Mouse (Mus musculus): Measurements from ENCODE around the gene Arih2. TPM values are rescaled to one million over a fixed set of nuclear protein-coding genes. Genes with fewer than 3 reads are reported as not detected.
A peak's percentile ranks its signal among the peaks of the same experiment; 100 is the strongest.
"Not testable (repeated sequence)": the region's sequence is repeated elsewhere in the genome, so short reads cannot be mapped to it uniquely, and the experiment has no call there.

The Arih2 gene
- total RNA-seq, 2 experiments from 2014 or later, result 60.7 to 76.7 TPM

- DNase-seq, result no peak
These were observed 615 bp upstream of the Arih2 start for GRCm38 (mm10) chr9:108649561-108650440.

DNA sequence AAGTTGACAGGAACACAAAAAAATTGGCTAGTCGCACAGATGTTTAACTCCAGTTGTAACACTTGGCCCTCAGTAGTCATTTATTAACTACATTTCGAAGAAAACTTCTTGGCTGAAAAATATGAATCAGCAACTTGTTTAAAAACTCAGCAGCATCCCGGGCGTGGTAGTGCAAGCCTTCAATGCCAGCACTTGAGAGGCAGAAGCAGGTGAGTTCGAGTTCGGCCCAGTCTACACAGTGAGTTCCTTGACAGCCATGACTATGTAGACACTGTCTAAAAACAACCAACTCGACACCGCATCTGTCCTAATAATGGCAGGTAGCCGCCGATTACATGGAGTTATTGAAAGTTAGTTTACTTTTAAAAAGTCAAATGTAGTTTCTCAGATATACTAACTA, 1.0 kb downstream of the Arih2 start:
- peak; percentile 7 for DNase-seq

DNA sequence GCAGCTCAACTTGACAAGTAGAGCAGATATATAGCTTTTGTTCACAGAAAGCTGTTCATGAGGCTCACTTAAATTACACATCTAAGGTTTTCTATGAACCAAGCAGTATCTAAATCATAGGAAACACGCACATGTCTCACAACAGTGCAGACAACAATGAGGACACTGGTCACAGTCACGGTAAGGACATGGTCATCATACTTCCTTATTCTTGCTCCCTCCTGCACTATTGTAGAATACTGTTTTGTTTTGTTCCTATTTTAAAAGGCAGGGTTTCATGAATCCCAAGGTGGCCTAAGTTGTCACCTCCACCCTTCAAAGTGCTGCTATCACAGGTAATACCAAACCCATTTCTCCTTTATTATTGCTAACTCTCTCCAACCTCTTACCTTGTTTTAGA, 9.4 kb downstream of the Arih2 start:
- no peak for DNase-seq

- no peak for DNase-seq
These were observed 13.8 kb downstream of the Arih2 start for GRCm38 (mm10) chr9:108635415-108635814.

- no peak for DNase-seq
These were observed 15.3 kb downstream of the Arih2 start for GRCm38 (mm10) chr9:108633846-108634245.

DNA sequence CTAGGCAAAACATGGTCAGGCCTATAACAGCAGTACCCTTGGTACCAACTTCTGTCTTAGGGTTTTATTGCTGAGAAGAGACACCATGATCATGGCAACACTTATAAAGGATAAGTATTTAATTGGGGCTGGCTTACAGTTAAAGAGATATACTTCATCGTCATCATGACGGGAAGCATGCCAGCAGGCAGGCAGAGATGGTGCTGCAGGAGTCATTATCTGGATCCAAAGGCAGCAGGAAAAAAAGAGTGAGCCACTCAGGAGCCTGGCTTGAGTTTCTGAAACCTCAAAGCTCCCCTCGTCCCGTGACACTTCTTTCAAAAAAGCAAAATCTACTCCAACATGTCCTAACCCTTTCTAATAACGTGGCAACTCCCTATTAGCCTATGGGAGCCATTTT, 16.8 kb downstream of the Arih2 start:
- no peak for DNase-seq

- no peak for DNase-seq
These were observed 17.4 kb downstream of the Arih2 start for GRCm38 (mm10) chr9:108631631-108632256.

DNA sequence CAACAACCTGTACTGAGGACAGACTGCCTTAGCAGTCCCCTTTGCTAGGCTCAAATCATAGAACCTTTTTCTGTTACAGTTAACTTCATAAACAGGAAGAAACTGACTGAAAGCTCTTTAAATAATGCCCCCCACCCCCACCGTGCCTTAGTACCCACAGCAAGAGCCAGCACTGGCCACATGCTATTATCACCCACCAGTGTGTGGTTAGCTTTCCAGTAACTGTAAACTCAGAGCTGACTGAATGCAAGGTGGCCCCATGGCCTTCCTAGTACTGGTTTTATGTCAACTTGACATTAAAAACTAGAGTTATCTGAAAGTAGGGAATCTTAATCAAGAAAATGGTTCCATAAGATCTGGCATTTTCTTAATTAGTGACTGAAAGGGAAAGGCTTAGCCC, 18.5 kb downstream of the Arih2 start:
- no peak for DNase-seq

- DNase-seq, result no peak
These were observed 21.0 kb downstream of the Arih2 start for GRCm38 (mm10) chr9:108628141-108628540.

- DNase-seq, result peak; percentile 87
These were observed 22.7 kb downstream of the Arih2 start for GRCm38 (mm10) chr9:108626498-108626897.

DNA sequence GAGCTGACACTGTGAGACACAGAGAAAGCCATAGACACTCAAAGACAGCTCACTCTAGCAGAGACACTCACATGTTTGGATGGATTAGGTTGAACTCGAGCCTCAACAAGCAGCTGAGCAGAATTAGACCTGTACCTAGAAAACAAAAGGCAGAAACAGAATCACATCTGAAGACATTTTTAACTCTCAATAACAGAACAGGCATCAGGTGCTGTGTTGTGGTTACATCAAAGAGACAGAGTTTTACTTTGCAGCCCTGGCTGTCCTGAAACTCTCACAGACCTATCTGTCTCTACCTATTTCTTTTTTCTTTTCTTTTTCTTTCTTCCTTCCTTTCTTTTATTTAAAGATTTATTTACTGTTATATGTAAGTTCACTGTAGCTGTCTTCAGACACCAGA, 31.9 kb downstream of the Arih2 start:
- no peak for DNase-seq

- DNase-seq, result no peak
These were observed 37.7 kb downstream of the Arih2 start for GRCm38 (mm10) chr9:108611488-108611887.

DNA sequence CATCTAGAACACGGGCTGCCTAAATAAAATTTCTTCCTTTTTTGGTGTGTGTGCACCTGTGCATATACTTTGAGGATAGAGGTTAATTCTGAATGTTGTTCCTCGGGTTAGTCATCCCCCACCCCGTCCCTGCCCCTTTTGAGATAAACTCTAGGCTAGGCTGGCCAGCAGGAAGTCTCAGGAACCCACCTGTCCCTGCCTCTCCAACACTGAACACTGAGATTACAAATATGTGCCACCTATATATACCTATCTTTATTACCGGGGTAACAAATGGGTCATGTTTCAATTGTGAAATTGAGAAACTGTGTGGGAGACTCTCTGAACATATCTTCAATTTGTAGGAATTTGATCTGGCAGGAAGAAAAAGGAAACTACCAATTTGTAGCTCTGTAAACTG, 40.3 kb downstream of the Arih2 start:
- DNase-seq, result no peak

DNA sequence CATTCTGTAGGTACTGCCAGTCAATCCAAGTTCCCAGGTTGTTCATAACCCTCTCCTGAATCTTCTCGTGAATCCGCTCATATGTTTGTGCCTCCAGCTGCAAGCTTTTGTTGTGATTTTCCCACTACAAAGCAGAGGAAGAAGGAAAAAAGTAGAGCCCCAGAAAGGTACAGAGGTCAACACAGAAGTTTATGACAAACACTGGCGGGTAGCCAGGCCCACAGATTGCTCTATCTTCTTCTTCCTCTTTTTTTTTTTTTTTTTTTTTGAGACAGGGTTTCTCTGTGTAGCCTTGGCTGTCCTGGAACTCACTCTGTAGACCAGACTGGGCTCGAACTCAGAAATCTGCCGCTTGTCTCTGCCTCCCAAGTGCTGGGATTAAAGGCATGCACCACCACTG, 41.3 kb downstream of the Arih2 start:
- not testable (repeated sequence) for DNase-seq

DNA sequence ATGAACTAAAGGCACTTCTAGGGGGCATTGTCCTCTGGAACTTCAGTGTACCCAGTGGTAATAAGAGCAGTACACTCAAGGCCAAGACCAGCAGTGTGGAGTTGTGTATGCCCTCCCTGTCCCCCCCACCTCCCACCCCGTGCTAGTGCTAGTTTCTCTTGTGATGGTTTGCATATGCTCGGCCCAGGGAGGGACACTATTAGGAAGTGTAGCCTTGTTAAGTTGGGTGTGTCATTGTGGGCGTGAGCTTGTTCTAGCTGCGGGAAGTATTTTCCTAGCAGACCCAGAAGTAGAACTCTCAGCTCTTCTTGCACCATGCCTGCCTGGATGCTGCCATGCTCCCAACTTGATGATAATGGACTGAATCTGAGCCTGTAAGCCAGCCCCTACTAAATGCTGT, 47.2 kb downstream of the Arih2 start:
- DNase-seq, result no peak

DNA sequence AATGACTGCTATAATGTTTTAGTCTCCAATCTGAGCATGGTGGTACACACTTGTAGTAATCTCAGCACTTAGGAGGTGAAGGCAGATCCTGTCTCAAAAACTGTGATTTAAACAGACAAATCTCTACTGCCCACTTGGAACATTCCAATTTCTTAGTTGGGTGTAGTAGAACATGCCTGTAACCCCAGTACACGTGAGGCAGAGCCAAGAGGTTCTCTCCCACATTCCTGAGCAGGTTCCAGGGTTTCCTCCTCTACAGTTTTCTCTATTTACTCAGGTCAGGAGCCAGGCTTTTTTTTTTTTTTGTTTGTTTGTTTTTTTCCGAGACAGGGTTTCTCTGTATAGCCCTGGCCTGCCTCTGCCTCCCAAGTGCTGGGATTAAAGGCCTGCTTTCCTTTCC, 49.2 kb downstream of the Arih2 start:
- no peak for DNase-seq

- DNase-seq, result no peak
These were observed 50.1 kb downstream of the Arih2 start for GRCm38 (mm10) chr9:108599021-108599566.

DNA sequence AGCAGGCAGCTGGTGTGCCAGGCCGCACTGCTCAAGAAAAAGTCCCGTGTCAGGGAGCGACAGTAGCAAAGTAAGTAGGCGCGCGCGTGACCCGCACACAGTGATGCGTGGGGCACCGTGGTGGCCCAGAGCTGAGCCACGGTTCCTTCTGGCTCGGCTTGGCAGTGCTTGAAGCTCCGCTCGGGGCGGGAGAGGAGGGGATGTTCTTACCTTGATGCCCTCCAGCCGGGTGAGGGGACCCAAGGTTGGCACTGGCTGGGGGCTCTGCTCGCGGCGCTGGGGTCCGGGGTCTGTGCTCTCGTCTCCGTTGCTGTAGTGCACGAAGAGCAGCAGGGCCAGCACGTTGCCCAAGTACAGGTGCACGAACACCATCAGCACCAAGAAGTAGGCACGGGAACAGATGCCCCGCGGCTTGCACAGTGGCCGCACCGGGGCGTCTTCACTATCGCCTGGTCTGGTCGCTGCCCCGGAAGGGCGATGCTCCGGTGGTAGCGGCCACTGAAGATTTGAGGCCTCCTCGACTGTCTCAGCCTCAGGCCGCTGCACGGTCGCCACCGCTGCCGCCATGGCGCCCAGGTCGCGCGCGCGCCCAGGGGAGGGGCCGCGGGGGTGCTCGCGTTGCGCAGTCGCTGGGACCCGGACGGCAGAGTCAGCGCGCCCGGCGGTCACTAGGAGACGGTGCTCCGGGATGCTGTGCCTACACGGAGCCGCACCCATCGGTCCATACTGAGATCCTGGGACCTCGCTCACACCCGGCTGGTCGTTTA, 52.0 kb downstream of the Arih2 start, which contains the start of gene P4htm:
Gene P4htm, minus strand, starts transcription at position 670 of the 767 bp plus-strand sequence.
- DNase-seq, result peak; percentile 79

DNA sequence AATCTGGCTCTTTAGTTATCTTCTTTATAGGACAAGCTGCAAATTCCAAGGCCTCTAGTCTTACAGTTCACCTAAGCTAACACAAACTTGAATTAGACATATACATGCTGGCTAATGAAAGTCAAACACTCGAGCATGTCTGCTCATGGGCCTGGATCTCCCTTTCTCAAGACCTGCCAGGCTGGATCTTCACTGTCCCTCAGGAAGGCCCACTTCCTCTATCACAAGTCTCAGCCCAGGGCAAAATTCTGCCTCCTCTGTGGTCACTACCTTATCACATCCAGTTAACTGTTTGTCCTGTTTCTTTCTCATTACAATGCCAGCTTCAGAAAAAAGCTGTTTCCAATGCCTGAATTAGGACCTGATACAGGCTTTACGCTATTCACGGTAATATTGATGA, 54.8 kb downstream of the Arih2 start:
- no peak for DNase-seq

DNA sequence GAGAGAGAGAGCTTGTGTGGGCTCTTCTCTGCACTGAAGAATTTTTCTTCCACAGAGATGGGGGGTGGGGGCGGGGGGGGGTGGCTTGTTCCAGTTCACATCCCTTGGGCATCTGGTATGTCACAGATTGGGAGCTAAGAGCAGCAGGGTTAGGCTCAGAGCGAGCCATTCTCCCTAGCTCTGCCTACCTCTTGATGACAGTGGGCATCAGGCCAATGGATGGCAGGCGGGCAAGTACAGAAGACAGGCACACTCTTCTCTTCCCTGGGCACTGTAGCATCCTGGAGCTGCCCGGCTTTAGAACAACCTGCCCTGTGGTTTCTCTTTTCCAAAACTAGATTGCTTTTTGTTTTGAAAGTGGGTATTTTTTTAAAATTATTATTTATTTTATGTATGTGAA, 57.7 kb downstream of the Arih2 start:
- no peak for DNase-seq

- DNase-seq, result no peak
These were observed 60.0 kb downstream of the Arih2 start for GRCm38 (mm10) chr9:108589229-108589628.

DNA sequence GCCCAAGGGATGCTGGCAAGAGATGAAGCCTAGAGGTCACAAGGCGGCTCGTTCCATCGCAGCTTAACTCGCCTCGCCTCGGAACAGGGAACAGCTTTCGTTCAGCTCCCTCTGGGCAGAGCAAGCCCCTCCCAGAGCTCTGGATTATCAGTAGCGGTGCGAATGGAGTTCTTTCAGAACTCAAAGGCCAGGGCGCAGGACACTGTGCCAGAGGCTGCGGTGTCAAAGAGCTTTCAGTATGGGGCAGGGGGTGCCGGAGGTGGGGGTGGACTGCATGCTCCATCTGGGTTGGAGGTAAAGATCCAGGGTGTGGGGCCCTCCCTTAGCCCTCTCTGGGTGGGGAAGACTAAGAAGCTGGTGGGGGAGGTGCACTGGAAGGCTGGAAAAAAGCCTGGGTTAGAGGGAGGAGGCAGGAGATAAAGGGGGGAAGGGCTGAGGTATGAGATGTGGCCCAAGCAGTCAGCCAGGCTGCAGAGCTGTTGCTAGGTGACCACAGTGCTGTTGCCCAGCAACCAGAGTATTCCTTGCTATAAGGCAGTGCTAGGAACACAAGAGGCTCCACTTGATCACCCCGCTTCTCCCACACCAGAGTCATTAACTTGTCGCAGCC, 61.5 kb downstream of the Arih2 start:
- DNase-seq, result peak; percentile 88

DNA sequence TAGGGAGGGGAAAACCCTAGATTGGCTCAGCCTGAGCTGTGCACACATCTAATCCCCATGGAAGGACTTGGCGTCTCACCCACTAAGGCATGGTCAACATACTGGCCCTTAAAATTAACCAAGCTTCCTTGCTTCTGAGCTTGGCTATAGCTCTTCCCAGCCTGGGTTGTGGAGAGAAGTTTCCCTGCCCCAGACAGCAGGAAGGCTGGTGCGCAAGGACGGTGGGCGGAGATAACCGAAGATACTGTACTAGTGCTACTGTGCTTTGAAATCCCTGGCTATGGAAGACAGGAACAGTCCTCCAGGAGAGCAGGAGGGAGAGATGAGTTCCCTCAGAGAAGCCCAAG, 69.9 kb downstream of the Arih2 start:
- no peak for DNase-seq
